Mouse (Mus musculus) neural tube, embryonic 11.5 days (tissue): ENCODE measurements around the gene Dio1. TPM values are rescaled to one million over a fixed set of nuclear protein-coding genes. Genes with fewer than 3 reads are reported as not detected.

Experiments
- ATAC-seq: fragments of 200-750 bp; cut with Nextera tagmentation; 2 replicates; pipeline ENCODE4 v1.8.0; 2017; ENCODE audit warnings: moderate number of reproducible peaks, mild to moderate bottlenecking, moderate TSS enrichment, moderate library complexity; ENCODE audit not compliant: insufficient read depth, low FRiP score, low TSS enrichment
- DNase-seq: peaks from one replicate; pipeline ENCODE4 v3.0.0-alpha.2; 2015; ENCODE audit warnings: low spot score
- H3K27ac ChIP-seq: fragments of 300-500 bp; sonication (generic); 2 replicates; pipeline ENCODE4 v1.5.1; 2014; ENCODE audit warnings: low read depth, mild to moderate bottlenecking, low read length
- H3K27me3 ChIP-seq: fragments of 300-500 bp; sonication (generic); 2 replicates; pipeline ENCODE4 v1.6.1; 2014; ENCODE audit warnings: mild to moderate bottlenecking, low read length, mixed read lengths; ENCODE audit not compliant: control insufficient read depth, insufficient read depth
- H3K36me3 ChIP-seq: fragments of 300-500 bp; sonication (generic); 2 replicates; pipeline ENCODE4 v1.6.1; 2014; ENCODE audit warnings: mild to moderate bottlenecking, low read length, moderate library complexity, mixed read lengths; ENCODE audit not compliant: control insufficient read depth, insufficient read depth
- H3K4me1 ChIP-seq: fragments of 300-500 bp; sonication (generic); 2 replicates; pipeline ENCODE4 v1.6.1; 2014; ENCODE audit warnings: low read length, mixed read lengths; ENCODE audit not compliant: control insufficient read depth, insufficient read depth
- H3K4me2 ChIP-seq: fragments of 300-500 bp; sonication (generic); 2 replicates; pipeline ENCODE4 v1.6.1; 2014; ENCODE audit warnings: low read depth, mild to moderate bottlenecking, moderate library complexity
- H3K4me3 ChIP-seq: fragments of 300-500 bp; sonication (generic); 2 replicates; pipeline ENCODE4 v1.5.1; 2014; ENCODE audit warnings: low read depth, low read length
- H3K9ac ChIP-seq: fragments of 300-500 bp; sonication (generic); 2 replicates; pipeline ENCODE4 v1.6.1; 2014; ENCODE audit warnings: mild to moderate bottlenecking, low read length
- H3K9me3 ChIP-seq: fragments of 300-500 bp; sonication (generic); 2 replicates; pipeline ENCODE4 v1.6.1; 2016; ENCODE audit warnings: low read length; ENCODE audit not compliant: control insufficient read depth
- WGBS: fragments of 180-500 bp; shearing (Covaris S2); extraction: QIAGEN DNeasy Blood & Tissue Kit; methylation state at CpG from one replicate; pipeline ENCODE4 v1.1.7; 2014; 5-methylcytosine and 5-hydroxymethylcytosine counted together
- polyA plus RNA-seq: library from polyadenylated mRNA; unstranded; fragments of >200 nt; fragmentation: Nextera tagmentation; extraction: Ambion mirVana; gene quantifications from 2 replicates; pipeline ENCODE4 v1.2.1, GENCODE M21; 2014

Gene Dio1
- polyA plus RNA-seq, 1 experiment from 2014 or later: not detected

- H3K9me3 ChIP-seq: no peaks in the 10 kb centered on the region
- no peak for DNase-seq
- ATAC-seq: no peak
- no peak overlapping the region for H3K9ac ChIP-seq
- no peaks in the 10 kb centered on the region for H3K27me3 ChIP-seq
- no peak overlapping the region for H3K4me2 ChIP-seq
- H3K4me1 ChIP-seq: no peaks in the 10 kb centered on the region
- H3K27ac ChIP-seq: no peak overlapping the region
- H3K4me3 ChIP-seq: no peak overlapping the region
- 85% methylated on average over 5 of the region's 5 CpGs for WGBS
- no peaks in the 10 kb centered on the region for H3K36me3 ChIP-seq
Observed at GRCm38 (mm10) chr4:107274511-107274910, 32.5 kb downstream of the Dio1 start.

- H3K36me3 ChIP-seq: no peaks in the 10 kb centered on the region
- DNase-seq (no peak), ATAC-seq (no peak)
- WGBS: 83% methylated on average over 4 of the region's 4 CpGs
- no peaks in the 10 kb centered on the region for H3K9me3 ChIP-seq
- no peak overlapping the region for H3K9ac ChIP-seq
- no peaks in the 10 kb centered on the region for H3K4me1 ChIP-seq
- no peak overlapping the region for H3K27ac ChIP-seq
- H3K27me3 ChIP-seq: no peaks in the 10 kb centered on the region
- no peak overlapping the region for H3K4me3 ChIP-seq
- no peak overlapping the region for H3K4me2 ChIP-seq
Observed at GRCm38 (mm10) chr4:107273683-107274082, 33.3 kb downstream of the Dio1 start.

GRCm38 (mm10) chr4:107260001-107260400, 47.0 kb downstream of the Dio1 start:
- WGBS: 76% methylated on average over 4 of the region's 4 CpGs
- H3K9ac ChIP-seq: no peak overlapping the region
- H3K4me1 ChIP-seq: no peaks in the 10 kb centered on the region
- no peaks in the 10 kb centered on the region for H3K9me3 ChIP-seq
- no peaks in the 10 kb centered on the region for H3K36me3 ChIP-seq
- no peaks in the 10 kb centered on the region for H3K27me3 ChIP-seq
- no peak overlapping the region for H3K4me3 ChIP-seq
- DNase-seq: no peak
- no peak overlapping the region for H3K4me2 ChIP-seq
- no peak overlapping the region for H3K27ac ChIP-seq
- ATAC-seq: no peak

- WGBS: 20% methylated on average over 3 of the region's 3 CpGs
- no peak for ATAC-seq
Observed at GRCm38 (mm10) chr4:107254414-107254813, 52.6 kb downstream of the Dio1 start.

GRCm38 (mm10) chr4:107253125-107254091, 53.6 kb downstream of the Dio1 start, which contains the start of the genes Lrrc42 and Hspb11:
Gene Lrrc42, minus strand, starts transcription at chr4:107253532.
Gene Hspb11, plus strand, starts transcription at chr4:107253593.
- peaks cover 17% of the 10 kb centered on the region for H3K4me1 ChIP-seq

More at GRCm38 (mm10) chr4:107254414-107254813, 52.6 kb downstream of the Dio1 start:
- peak overlapping the region; percentile 86 for H3K27ac ChIP-seq
- H3K4me1 ChIP-seq: peaks cover 11% of the 10 kb centered on the region
- peak overlapping the region; percentile 56 for H3K4me2 ChIP-seq
- H3K4me3 ChIP-seq: peak overlapping the region; percentile 67
- no peak for DNase-seq
- no peaks in the 10 kb centered on the region for H3K27me3 ChIP-seq
- no peaks in the 10 kb centered on the region for H3K36me3 ChIP-seq
- peak overlapping the region; percentile 73 for H3K9ac ChIP-seq
- H3K9me3 ChIP-seq: no peaks in the 10 kb centered on the region

GRCm38 (mm10) chr4:107252522-107252921, 54.4 kb downstream of the Dio1 start:
- ATAC-seq (no peak), DNase-seq (peak; percentile 12)
- Histone ChIP-seq H3K4me3 (peak overlapping the region; percentile 67), H3K4me1 (peaks cover 17% of the 10 kb centered on the region), H3K27me3 (no peaks in the 10 kb centered on the region), H3K4me2 (peak overlapping the region; percentile 68), H3K27ac (no peak overlapping the region), H3K36me3 (no peaks in the 10 kb centered on the region), H3K9ac (peak overlapping the region; percentile 63), H3K9me3 (no peaks in the 10 kb centered on the region)
- under 1% methylated on average over 11 of the region's 11 CpGs for WGBS

More at GRCm38 (mm10) chr4:107253125-107254091, 53.6 kb downstream of the Dio1 start, which contains the start of the genes Lrrc42 and Hspb11:
- DNase-seq: peak; percentile 95
- H3K9me3 ChIP-seq: no peaks in the 10 kb centered on the region
- WGBS: under 1% methylated on average over 72 of the region's 101 CpGs
- peak within 1 kb of the TSS; percentile 73 for H3K9ac ChIP-seq
- H3K4me3 ChIP-seq: peak within 1 kb of the TSS; percentile 67
- H3K27ac ChIP-seq: peak within 1 kb of the TSS; percentile 86
- no peaks in the 10 kb centered on the region for H3K36me3 ChIP-seq
- peak; percentile 93 for ATAC-seq
- H3K27me3 ChIP-seq: no peaks in the 10 kb centered on the region
- peak within 1 kb of the TSS; percentile 68 for H3K4me2 ChIP-seq

GRCm38 (mm10) chr4:107250494-107250893, 56.5 kb downstream of the Dio1 start:
- Histone ChIP-seq H3K36me3 (no peaks in the 10 kb centered on the region), H3K4me1 (peaks cover 17% of the 10 kb centered on the region), H3K9ac (no peak overlapping the region), H3K27ac (no peak overlapping the region), H3K27me3 (no peaks in the 10 kb centered on the region), H3K9me3 (no peaks in the 10 kb centered on the region), H3K4me3 (no peak overlapping the region), H3K4me2 (no peak overlapping the region)
- DNase-seq: peak; percentile 32
- 34% methylated on average over 4 of the region's 4 CpGs for WGBS
- no peak for ATAC-seq

GRCm38 (mm10) chr4:107249471-107249870, 57.5 kb downstream of the Dio1 start:
- Histone ChIP-seq H3K4me3 (no peak overlapping the region), H3K4me1 (peaks cover 17% of the 10 kb centered on the region), H3K9ac (no peak overlapping the region), H3K27me3 (no peaks in the 10 kb centered on the region), H3K4me2 (no peak overlapping the region), H3K36me3 (no peaks in the 10 kb centered on the region), H3K9me3 (no peaks in the 10 kb centered on the region), H3K27ac (no peak overlapping the region)
- DNase-seq (no peak), ATAC-seq (no peak)
- 35% methylated on average over 2 of the region's 2 CpGs for WGBS
